Mouse (Mus musculus) intestine, embryonic 15.5 days (tissue): ENCODE measurements around the gene Olfr731. TPM values are rescaled to one million over a fixed set of nuclear protein-coding genes. Genes with fewer than 3 reads are reported as not detected.

Source experiments
- ATAC-seq: fragments of 200-750 bp; cut with Nextera tagmentation; 2 replicates; pipeline ENCODE4 v1.8.0; 2017; ENCODE audit warnings: moderate TSS enrichment, moderate library complexity
- H3K27ac ChIP-seq: fragments of 300-500 bp; sonication (generic); 2 replicates; pipeline ENCODE4 v1.5.1; 2015; ENCODE audit warnings: mild to moderate bottlenecking, inconsistent platforms
- H3K27me3 ChIP-seq: fragments of 300-500 bp; sonication (generic); replicated peaks from 2 replicates; pipeline ENCODE4 v1.6.1; 2015; ENCODE audit warnings: inconsistent platforms
- H3K36me3 ChIP-seq: fragments of 300-500 bp; sonication (generic); 2 replicates; pipeline ENCODE4 v1.6.1; 2015; ENCODE audit warnings: inconsistent platforms
- H3K4me1 ChIP-seq: fragments of 300-500 bp; sonication (generic); replicated peaks from 2 replicates; pipeline ENCODE4 v1.6.1; 2015; ENCODE audit warnings: inconsistent platforms
- H3K4me2 ChIP-seq: fragments of 300-500 bp; sonication (generic); replicated peaks from 2 replicates; pipeline ENCODE4 v1.6.1; 2015; ENCODE audit warnings: mild to moderate bottlenecking, inconsistent platforms
- H3K4me3 ChIP-seq: fragments of 300-500 bp; sonication (generic); replicated peaks from 2 replicates; pipeline ENCODE4 v1.5.1; 2015; ENCODE audit warnings: inconsistent platforms
- H3K9ac ChIP-seq: fragments of 300-500 bp; sonication (generic); 2 replicates; pipeline ENCODE4 v1.6.1; 2015; ENCODE audit warnings: inconsistent platforms
- H3K9me3 ChIP-seq: fragments of 300-500 bp; sonication (generic); 2 replicates; pipeline ENCODE4 v1.6.1; 2016; ENCODE audit warnings: inconsistent platforms
- WGBS: fragments of 180-500 bp; shearing (Covaris S2); methylation state at CpG from one replicate; pipeline ENCODE4 v1.1.7; 2015; 5-methylcytosine and 5-hydroxymethylcytosine counted together
- polyA plus RNA-seq: library from polyadenylated mRNA; unstranded; fragments of >200 nt; fragmentation: Nextera tagmentation; extraction: Ambion mirVana; gene quantifications from 2 replicates; pipeline ENCODE4 v1.2.1, GENCODE M21; 2015

The Olfr731 gene
- polyA plus RNA-seq, result not detected in 2 replicates

GRCm38 (mm10) chr14:50241766-50242165 lies at the start of gene Olfr731:
Gene Olfr731 (minus strand): TSS chr14:50241866.
- Histone ChIP-seq H3K4me1 (no peaks in the 10 kb centered on the region), H3K9ac (no peak within 1 kb of the TSS), H3K27ac (no peak within 1 kb of the TSS), H3K9me3 (no peaks in the 10 kb centered on the region), H3K36me3 (no peaks in the 10 kb centered on the region), H3K27me3 (no peaks in the 10 kb centered on the region), H3K4me2 (no peak within 1 kb of the TSS), H3K4me3 (no peak within 1 kb of the TSS)
- no peak for ATAC-seq
- WGBS, result 83% methylated on average over 4 of the region's 4 CpGs

DNA sequence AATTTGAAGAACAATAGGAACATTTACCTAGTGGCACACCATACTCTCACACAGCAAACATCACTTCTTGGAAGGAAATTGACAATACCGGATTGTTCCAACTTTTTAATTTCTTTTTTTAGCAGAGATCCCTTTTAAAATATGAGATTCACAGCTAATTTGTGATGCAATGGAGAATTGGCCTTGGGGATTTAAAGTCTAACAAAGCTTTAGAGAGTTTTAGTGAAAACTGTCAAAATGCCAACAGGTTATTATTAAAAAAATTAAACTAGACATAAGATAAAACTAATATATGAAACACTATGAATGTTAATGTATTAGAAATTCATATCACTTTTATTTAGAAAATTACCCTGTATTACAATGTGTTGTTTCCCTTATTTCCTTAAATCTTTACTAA lies 42.4 kb upstream of the Olfr731 start, which contains the start of gene Olfr732:
TSS of gene Olfr732 (minus strand) at position 101 of the 400 bp plus-strand sequence.
- H3K27me3 ChIP-seq, result no peaks in the 10 kb centered on the region
- no peak within 1 kb of the TSS for H3K4me3 ChIP-seq
- no peaks in the 10 kb centered on the region for H3K9me3 ChIP-seq
- H3K4me2 ChIP-seq, result no peak within 1 kb of the TSS
- H3K9ac ChIP-seq, result no peak within 1 kb of the TSS
- WGBS, result 89% methylated on average over 1 of the region's 1 CpGs
- H3K27ac ChIP-seq, result no peak within 1 kb of the TSS
- no peaks in the 10 kb centered on the region for H3K4me1 ChIP-seq
- H3K36me3 ChIP-seq, result no peaks in the 10 kb centered on the region
- no peak for ATAC-seq

DNA sequence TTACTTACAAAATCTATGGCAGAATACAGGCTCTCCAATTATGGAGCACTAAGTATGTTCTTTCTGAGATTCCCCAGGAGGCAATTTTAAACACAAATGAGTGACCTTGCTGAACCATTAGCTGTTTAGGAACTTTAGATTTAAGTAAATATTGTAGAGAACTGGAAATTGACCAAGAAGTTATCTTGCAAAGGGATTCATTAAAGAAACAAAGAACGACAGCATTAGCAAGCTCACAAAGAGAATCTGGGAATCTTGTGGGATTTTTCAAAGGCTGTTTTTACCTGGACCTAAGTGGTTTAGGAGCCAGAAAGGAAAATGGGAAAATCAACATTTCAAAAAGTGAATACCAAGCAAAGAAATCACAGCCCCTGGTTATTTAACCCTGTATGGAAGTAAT lies 53.6 kb downstream of the Olfr731 start, which contains the start of gene Olfr730:
TSS of gene Olfr730 (minus strand) at position 101 of the 400 bp plus-strand sequence.
- WGBS, result 44% methylated on average over 1 of the region's 1 CpGs

More for the DNA sequence above, 53.6 kb downstream of the Olfr731 start, which contains the start of gene Olfr730:
- Histone ChIP-seq H3K27me3 (no peaks in the 10 kb centered on the region), H3K27ac (no peak within 1 kb of the TSS), H3K4me1 (no peaks in the 10 kb centered on the region), H3K36me3 (no peaks in the 10 kb centered on the region), H3K4me2 (no peak within 1 kb of the TSS), H3K4me3 (no peak within 1 kb of the TSS), H3K9me3 (no peaks in the 10 kb centered on the region), H3K9ac (no peak within 1 kb of the TSS)
- no peak for ATAC-seq

Other genes with a start within 250 kb of the Olfr731 start
- not detected in 2 replicates for gene Olfr725, start 201.5 kb downstream of the Olfr731 start, polyA plus RNA-seq
- not detected in 2 replicates for gene Olfr726, start 150.9 kb downstream of the Olfr731 start, polyA plus RNA-seq
- gene Olfr727, start 118.7 kb downstream of the Olfr731 start, polyA plus RNA-seq, result not detected in 2 replicates
- gene Olfr728, start 99.2 kb downstream of the Olfr731 start, polyA plus RNA-seq, result not detected in 2 replicates
- gene Olfr729, start 89.0 kb downstream of the Olfr731 start, polyA plus RNA-seq, result not detected in 2 replicates
- gene Olfr730, start 53.7 kb downstream of the Olfr731 start, polyA plus RNA-seq, result not detected in 2 replicates
- gene Olfr732, start 42.3 kb upstream of the Olfr731 start, polyA plus RNA-seq, result not detected in 2 replicates
- gene Olfr733, start 59.7 kb upstream of the Olfr731 start, polyA plus RNA-seq, result not detected in 2 replicates
- not detected in 2 replicates for gene Olfr734, start 84.9 kb upstream of the Olfr731 start, polyA plus RNA-seq
- not detected in 2 replicates for gene Olfr735, start 107.0 kb upstream of the Olfr731 start, polyA plus RNA-seq
- gene Tlr11, start 116.0 kb upstream of the Olfr731 start, polyA plus RNA-seq, result 0.10 TPM in 1 of 2 replicates, not detected in the other
- gene Olfr736, start 139.3 kb upstream of the Olfr731 start, polyA plus RNA-seq, result not detected in 2 replicates
- not detected in 2 replicates for gene Olfr738, start 165.7 kb upstream of the Olfr731 start, polyA plus RNA-seq
- gene Olfr739, start 176.8 kb upstream of the Olfr731 start, polyA plus RNA-seq, result not detected in 2 replicates
- not detected in 2 replicates for gene Olfr740, start 203.7 kb upstream of the Olfr731 start, polyA plus RNA-seq
- gene Olfr741, start 230.9 kb upstream of the Olfr731 start, polyA plus RNA-seq, result not detected in 2 replicates